Mouse (Mus musculus): ENCODE data around the gene Tnfaip1.
A peak's percentile ranks its signal among the peaks of the same experiment; 100 is the strongest.
"Not testable (repeated sequence)": the region's sequence is repeated elsewhere in the genome, so short reads cannot be mapped to it uniquely, and the experiment has no call there.

Gene Tnfaip1

DNA sequence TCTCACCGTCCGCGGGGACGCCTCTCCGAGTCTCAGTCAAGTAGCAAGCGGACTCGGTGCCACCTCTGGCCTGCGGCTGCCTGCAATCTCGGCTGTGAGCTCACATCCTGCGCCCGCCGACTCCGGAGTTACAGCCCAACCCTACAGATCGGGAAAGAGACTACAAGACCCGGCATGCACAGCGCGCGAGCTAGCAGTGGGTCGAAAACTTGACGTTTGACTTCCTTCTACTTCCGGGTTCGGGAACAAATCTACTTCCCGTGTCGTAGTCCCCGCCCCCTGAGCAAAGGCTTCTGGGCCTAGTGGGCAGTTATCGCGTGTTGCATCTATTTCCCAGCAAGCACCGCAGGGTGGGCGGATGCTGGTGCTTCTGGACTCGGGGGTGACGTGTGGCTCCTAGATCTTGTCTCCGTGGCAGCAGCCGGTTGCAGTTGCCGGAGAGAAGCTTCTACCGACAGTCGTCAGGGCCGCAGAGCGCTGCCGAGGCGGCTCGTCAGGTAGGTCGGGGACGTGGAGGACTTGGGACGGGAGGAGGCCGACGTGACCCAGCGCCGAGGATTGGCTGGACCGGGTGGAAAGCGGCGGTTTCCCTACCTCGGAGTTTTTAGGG lies at the start of gene Tnfaip1, which contains the start of gene Ift20:
TSS of gene Tnfaip1 (minus strand) at position 253 of the 610 bp plus-strand sequence.
TSS of gene Ift20 (plus strand) at position 282 of the 610 bp plus-strand sequence.
- peak; percentile 99 for DNase-seq

DNA sequence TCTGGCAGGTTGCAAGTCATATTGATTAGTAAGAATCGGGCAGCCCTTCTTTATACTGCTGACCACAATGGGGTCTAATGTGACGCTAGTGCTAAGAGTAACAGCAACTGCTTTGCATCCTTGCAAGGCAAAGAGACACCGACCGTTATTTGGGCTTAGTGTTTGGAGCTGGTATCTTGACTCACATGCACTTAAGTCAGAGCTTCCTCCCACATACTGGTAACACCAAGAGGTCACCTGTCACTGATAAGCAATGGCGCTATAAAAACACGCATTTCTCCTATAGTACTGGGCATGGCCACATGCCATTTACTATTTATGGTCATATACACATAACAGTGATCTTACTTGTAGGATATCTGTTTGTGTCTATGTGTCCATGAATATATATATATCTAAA lies 46.7 kb upstream of the Tnfaip1 start:
- no peak for DNase-seq

DNA sequence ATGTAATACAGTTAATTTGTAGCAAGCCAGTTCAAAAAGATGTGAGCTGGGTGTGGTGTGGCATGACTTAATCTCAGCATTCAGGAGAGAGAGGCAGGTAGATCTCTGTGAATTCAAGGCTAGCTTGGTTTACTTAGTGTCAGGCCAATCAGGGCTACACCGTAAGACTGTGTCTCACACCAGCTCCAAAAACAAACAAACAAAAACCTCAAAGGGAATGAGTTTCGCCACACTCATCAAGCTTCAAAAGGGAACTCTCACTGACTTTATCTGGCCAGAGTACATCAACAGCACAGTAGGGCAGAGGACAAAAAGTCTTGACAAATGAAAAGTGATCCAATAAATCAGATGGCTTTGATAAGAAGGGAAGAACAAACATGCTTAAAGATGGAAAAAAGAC lies 38.8 kb upstream of the Tnfaip1 start:
- no peak for DNase-seq

DNA sequence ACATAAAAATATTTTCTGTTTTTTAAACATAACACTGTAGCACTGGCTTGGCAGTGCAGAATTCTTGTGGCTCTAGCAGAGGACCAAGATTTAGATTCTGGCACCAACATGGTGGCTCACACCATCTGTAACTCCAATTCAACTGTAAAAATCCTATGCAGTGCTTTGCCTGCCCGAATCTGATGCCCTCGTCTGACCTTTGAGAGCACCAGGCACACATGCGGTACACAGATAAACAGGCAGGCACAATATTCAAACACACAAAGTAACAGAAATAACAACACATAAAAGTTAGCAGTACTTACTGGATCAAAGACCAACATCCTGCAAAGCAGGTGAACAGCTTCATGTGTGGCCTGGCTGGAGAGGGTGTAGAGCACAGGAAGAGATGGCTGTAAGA lies 38.4 kb upstream of the Tnfaip1 start:
- no peak for DNase-seq

DNA sequence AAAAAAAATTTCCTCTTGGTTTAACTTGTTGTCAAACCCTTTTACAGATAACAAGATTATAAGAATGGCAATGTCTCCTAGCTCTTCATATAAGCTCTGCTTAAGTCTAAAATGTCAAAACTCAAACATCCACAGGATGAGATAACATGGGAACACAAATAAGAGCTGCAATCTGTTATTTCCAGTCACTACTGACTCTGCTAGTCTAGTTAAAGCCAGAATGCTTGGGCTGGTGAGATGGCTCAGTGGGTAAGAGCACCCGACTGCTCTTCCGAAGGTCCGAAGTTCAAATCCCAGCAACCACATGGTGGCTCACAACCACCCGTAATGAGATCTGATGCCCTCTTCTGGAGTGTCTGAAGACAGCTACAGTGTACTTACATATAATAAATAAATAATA lies 37.9 kb upstream of the Tnfaip1 start:
- DNase-seq: not testable (repeated sequence)

DNA sequence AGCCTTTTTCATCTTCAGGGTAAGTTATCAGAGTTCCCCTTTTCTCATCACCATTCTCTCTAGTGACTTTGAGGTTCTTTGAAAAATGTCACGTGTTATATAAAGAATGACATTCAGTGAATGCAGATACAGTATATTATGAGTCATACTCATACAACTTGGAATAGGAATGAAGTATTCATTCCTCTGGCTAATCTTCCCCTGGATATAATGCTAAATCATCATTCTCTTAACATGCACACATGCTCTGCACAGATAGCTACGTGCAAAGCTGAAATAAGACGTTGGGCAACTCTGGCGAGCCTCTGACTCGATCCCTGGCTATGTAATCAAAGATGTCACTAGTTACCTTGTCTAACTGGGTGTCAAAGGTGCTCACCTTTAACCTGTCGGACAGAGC lies 35.7 kb upstream of the Tnfaip1 start:
- no peak for DNase-seq

DNA sequence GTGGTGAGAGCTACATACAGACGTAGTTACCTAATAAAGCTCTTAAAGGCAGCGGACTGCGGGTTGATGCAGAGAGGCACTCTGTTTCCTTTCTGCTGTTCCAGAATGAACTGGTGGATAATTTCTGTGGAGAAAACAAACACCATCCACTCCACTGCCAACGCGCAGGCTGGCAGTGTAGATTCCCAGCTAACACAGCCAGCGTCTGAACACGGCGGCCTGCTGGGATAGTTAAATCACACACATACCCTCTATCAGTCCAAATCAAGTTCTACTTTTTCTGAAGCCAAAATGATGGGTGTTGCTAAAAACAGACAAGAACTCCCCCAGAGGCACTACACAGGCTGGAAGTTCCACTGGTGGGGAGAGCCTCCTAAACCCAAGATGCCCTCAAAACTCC lies 35.3 kb upstream of the Tnfaip1 start:
- no peak for DNase-seq

DNA sequence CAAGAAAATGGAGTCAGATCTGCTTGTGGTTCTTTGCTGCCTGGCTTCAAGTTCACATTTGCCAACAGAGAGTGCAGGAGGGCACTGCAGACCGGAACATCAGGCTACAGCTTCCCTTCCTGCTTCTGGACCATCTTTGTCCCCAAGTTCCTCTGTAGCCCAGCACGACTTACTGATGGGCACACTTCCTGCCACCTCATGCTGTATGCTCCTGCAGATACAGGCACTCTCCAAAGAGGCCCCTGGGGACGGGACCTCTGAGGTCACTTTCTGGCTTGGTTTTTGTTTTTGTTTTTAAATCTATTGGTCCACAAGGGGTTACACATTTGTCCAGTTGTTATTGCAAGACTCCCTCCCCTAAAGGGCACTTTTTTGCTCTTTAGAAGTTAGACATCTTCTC lies 33.7 kb upstream of the Tnfaip1 start:
- peak; percentile 37 to 55 for DNase-seq

DNA sequence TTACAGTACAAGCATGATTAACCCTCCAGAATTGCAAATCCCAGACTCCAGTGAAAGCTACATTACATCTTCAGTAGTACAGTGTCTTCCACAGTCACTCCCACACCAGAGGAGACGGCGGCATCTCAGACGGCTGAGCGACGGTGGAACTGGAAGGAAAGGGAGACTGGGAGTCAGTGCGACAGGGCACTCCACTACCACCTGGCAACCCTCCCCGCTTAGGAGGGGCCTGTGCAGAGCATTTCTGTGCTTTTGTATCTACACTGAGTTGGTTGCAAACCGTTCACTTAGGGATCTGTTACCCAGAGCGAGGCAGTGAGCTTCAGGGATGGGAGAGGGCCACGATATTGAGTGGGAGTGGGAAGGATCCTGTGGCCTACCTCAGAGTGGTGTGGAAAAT lies 32.7 kb upstream of the Tnfaip1 start:
- no peak for DNase-seq

DNA sequence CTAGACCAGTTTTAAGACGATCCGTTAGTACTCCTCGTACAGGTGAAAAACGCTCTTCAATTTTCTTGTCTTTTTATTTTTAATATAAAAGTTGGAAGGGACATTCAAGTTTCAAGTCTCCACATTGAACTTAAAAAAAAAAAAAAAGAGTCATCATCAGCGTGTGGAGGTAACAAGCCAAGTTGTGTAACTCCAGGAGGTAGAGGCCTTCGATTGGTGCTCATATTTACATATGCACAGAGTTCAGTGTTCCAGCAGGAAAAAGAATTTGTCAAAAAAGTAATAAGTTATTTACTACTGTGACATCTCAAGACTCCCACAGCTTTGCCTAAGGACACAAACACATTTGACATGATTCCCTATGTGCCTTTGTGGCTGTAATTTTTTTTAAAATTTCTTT lies 31.5 kb upstream of the Tnfaip1 start:
- no peak for DNase-seq

DNA sequence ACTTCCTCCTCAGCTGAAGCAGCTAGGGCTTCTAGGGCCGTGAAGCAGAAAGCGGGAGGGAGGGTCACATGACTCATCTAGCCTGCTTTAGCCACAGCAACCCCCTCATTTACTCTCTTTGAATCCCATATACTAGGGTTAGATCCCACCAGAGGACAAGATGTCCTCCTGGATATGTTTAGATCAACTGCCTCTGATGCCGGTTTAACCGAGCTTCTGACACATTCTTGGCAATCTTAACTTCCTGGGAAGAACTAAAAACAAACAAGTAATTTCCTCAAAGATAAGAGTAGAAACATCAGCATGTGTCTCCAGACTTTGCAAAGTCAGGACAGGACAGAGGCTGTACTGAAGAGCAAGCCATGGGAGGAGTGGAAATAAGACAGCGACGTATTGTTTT lies 30.6 kb upstream of the Tnfaip1 start:
- DNase-seq: peak; percentile 45 to 78

DNA sequence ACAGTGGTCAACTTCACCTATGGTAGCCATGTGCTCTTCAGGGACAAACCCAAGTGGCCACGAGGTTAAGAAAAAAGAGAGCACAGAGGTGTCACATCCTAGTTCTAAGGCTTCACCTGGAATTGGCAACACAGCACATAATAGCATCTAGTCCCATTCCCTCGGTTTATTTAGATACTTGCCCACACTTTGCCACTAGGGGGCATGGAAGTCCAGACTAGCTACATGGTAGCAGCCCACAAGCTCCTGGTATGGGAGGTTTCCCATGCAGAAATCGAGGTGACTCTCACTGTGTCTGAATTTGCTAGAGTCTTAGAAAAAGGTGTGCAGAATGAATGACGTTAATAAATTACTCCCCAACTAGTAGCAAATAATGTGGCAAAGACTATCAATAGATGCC lies 24.3 kb upstream of the Tnfaip1 start:
- DNase-seq: peak; percentile 80 to 90

DNA sequence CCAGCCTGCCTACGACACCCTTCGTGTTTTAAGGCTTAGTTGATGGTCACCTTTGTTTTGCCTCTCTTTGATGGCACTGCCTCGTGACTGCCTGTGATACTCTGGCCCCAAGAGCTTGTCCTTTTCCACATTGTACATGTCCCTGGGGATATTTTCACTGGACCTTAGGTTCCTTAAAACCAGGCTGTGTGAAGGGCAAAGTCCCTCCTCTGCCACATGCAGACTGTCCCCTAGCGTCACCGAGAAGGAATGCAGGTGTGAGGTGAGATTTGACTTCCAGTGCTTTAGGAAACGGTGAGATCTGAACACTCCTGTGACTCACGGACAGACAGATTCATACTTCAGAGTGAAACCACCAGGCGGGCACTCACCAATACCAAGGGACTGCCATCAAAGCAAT lies 21.1 kb upstream of the Tnfaip1 start:
- peak; percentile 58 to 71 for DNase-seq

DNA sequence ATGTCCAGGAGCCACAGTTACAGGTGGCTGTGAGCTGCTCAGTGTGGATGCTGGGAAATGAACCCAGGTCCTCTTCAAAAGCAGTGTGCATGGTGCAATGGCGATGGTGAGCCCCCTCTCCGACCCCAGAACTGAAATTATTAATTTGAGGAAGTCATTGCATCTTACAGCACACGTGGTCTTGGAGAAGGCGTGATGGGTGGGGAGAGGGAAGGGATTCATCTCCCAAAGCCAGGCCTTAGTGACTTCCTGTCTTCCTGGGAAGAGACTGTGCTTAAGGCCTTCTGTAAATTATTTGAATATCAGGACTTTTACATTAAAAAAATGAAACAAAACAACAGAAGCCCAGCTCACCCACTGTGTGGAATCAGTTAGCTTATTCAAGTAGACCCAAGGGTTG lies 19.9 kb upstream of the Tnfaip1 start:
- DNase-seq: no peak

DNA sequence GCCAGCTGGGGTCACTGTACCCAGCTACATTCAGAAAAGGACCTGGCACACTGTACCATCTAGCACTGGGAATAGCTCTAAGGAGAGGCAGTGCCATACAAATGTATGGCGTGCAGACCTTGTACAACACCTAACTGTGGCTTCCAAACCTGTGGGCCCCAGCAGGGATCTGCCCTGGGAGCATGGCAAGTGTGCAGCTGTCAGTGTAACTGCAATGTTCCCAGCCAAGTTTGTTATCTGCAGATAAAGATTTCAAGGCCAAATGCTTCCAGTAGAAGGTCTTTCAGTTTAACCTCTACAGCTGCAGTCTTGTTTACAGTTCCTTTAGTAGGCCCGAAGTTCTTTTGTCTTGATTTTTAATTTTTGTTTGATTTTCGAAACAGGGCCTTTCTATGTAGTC lies 19.5 kb upstream of the Tnfaip1 start:
- DNase-seq: no peak

DNA sequence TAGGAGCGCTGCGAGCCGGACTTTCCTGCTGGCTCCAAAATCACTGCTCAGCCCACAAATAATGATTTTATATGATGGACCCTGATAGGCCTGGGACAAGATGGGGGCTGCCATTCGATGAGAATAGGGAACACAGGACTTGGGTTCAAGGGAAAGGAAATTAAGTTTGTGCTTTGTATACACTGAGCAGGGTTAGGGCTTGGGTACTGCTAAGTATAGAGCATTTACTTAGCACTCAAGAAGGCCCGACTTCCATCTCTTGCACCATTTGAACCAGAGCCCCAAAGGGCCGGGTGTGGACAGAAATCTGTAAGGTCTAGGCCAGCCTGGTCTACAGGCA lies 14.9 kb upstream of the Tnfaip1 start:
- DNase-seq: no peak

DNA sequence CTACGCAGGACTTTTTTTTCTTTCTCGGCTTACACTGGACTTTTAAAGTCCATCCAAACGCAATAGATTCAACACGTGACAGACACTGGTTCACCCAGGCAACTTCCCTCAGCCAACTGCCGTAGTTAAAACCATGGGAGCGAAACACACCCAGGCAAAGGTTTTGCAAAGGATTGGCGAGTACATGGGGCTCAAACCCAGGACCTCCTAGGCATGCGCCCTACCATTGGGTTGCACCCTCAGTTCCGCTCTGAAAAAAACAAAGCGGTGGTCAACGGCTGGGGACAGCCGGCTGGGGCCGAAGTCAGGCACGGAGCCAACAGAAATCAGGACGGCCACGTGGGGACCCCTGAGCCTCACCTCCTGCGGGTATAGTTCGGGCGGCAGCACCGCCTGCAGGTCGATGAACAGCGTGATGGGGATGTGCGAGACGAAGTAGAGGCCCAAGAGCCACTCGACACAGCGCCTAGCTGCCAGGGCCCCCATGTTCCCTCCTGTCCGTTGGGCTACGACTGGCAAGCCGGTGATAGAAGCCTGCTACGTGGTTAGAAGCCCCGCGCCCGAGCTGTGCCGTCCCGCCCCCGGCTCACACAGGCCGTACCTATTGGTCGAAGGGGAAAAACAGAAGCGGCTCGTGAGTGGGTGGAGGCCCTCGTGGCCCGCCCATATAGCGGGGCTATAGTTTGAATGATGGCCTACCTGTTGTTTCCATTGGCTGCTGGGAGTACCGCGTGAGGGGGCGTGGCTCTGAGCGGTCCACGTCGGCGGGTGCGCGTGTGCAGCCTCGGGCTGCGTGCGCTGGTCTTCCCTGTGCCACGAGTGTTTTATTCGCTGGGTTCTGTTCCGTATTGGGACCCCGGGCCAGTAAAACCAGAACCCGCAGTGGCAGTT lies 14.3 kb upstream of the Tnfaip1 start, which contains the start of gene Tmem97:
TSS of gene Tmem97 (minus strand) at position 610 of the 891 bp plus-strand sequence.
- peak; percentile 97 to 99 for DNase-seq

DNA sequence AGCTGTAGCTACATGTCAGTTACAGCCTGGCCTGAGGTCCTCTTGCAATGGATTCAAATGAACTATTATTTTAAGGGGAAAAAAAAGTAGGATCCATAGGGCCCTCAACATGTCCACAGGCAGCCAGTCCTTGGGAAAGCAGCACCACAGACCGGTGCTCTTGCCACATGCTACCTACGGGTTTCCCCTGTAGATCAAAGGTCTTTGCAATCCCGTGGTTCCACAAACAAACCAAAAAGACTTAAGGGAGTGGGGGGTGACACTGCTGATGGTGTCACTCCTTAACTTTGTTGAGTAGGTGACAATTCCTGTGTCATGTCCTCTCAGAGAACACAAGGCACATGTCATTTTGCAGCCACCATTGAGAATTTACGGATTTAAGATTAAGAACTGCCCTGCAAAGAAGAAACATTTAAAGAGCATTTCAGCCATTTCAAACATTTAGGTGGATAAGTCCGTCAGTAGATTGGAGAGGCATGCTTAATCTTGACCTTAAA lies 13.4 kb upstream of the Tnfaip1 start:
- no peak for DNase-seq

DNA sequence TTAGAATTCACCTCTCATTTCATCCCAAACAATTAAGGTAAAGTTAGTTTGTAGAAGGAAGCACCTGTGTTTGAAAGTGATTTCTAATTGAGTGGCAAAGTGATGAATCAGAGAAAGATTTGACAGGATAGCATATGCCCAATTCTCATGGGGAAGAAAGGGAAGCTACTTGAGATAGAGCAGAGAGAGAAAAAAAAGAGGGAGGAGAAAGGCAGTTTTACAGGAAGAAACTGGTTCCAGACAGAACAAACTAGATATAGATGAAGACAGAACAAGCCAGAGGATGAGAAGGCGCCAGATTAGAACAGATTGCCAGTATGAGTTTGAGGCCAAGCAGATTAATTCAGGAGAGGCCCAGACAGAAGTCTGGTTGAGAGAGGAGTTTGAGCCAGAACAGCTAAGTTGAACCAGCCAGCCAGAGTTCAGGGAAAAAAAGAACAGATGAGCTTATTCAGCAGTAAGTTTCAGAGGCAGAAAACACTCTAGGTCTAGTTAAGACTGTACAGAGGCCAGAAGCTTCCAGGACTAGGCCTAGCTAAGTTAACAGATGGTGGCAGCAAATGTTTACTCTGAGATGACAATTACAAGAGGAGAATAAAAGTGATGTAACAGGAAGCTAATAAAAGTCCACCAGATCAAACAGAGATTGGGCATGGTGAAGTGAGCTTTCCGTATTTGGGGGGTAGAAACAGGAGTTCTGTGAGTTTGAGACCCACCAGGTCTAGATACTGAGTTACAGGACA lies 11.8 kb upstream of the Tnfaip1 start:
- DNase-seq: no peak

DNA sequence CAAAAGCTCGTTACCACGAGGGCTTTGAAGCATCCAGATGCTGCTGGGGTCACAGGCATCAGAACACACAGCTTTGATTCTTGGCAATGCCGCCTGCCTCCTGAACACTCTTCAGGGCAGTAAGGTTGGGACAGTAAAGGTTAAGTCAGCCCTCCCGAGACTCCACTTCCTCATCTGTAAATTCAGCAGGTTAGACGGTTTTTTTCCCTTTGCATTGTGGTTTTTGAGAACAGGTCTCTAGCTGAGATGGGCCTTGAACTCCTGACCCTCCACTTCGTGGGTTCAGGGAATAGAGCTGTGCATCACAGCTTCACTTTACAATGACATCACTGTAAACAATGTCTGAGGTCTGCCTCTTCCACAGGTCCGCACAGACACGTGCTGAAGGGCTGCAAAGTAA lies 9.0 kb upstream of the Tnfaip1 start:
- DNase-seq: no peak

DNA sequence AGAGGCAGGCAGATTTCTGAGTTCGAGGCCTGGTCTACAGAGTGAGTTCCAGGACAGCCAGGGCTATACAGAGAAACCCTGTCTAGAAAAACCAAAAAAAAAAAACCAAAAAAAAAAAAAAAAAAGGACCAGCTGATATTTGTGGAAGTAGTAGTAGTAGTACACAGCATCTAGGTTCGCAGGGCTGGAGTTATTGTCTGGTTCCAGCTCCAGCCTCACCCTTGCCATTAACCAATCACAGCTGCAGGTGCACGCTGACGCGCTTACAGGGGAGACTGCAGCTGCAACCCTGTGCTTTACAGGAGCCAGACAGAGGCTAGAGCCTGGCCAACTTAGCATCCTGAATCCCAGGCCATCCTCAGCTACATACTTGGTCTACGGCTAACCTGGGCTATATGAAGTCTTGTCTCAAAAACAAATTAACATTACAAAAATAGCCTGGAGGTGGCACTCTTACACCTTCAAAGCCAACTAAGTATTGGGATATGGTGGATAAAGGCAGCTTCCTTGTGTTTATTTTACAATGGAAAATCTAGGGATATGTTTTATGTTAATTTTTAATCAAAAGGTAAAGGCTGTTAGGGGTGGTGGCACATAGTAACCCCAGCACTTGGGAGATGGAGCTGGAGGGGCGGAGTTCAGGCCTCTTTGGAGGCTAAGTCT lies 8.4 kb upstream of the Tnfaip1 start:
- no peak for DNase-seq

DNA sequence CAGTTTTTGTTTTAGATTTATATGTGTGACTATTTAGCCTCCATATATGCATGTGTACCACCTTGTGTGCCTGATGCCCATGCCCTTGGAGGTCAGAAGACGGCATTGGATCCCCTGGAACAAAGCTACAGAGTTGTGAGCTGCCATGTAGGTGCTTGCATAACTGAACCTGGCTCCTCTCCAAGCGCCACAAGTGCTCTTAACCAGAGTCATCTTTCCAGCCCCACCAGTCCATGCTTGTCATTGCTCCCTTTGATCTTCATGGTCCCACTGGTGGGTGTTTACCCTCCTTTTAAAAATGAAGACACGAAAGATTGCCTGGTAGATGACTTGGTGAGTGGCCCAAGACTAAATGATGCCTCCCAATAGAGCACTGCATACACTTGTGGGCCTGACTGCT lies 4.2 kb upstream of the Tnfaip1 start:
- peak; percentile 36 to 52 for DNase-seq

DNA sequence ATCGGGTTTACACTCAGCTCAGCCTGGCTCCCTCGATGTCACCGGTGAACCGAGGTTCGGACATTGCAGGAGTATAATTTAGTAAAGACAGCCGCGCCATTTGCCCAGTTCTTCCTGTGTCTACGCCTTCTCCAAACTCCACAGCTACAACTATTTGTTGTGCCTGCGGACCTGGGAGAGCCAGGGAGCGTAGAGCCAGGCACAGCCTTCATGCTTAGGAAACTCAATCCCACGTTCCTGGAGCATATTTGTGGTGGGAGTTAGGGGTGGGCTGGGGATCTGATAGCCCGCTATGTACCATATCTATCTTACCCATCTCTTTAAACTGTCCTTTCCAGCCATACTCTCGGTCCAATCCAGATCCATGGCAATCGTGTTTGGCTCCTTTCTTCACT lies 555 bp upstream of the Tnfaip1 start:
- DNase-seq: no peak
